Mouse (Mus musculus): ENCODE measurements around the gene Pou6f2.
A peak's percentile ranks its signal among the peaks of the same experiment; 100 is the strongest.

The Pou6f2 gene

DNA sequence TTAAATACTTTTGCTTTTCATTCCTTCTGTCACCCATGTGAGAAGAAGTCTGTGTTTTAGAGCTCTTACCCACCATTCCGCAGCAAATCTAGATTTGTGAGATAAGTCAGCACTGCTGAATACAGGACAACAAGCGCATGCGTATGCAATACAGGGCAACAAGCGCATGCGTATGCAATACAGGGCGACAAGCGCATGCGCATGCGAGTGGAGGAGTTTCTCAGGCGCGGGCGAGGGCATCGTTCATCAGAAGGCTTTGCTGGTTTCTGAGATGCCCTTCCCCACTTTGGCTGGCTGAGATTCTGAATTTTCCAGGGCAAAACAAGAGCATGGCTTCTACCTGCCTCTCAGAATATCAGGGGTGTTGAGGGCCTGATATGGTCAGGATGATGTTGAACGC lies 186.2 kb downstream of the Pou6f2 start:
- no peak for DNase-seq

DNA sequence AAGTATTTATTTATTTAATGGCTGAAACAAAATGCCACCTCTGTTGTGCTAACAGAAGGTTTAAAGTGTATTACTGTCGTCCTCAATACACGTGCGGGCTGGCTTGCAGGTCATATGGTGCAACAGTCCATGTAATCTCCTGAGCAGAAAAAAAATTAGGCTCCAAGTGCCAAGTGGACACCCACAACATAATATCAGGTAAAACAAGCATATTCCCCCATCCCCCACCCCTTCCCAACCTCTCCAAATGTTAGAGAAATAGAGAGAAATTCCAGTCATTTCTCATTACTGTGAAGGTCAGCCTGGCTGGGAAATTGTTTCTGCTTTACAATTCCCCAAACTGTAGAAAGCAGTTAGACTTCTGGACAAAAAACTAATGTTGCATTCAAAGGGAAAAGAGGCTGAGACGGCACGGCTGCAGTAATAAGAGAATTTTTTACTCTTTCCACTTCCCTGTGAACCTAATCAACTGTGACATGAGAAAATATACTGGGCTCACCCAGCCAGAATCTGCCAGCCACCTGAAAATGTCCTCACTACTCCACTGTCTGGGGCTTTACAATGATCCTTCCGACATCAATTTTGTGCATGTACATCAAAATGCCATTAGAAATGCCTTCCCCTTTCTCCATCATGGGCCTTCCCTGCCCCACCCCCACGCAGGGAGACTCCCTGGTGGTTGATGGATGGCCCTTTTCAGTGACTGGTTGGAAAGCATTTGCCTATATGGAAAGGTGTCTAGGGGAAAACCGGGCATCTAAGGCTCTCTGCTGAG lies 192.8 kb downstream of the Pou6f2 start:
- no peak for DNase-seq

DNA sequence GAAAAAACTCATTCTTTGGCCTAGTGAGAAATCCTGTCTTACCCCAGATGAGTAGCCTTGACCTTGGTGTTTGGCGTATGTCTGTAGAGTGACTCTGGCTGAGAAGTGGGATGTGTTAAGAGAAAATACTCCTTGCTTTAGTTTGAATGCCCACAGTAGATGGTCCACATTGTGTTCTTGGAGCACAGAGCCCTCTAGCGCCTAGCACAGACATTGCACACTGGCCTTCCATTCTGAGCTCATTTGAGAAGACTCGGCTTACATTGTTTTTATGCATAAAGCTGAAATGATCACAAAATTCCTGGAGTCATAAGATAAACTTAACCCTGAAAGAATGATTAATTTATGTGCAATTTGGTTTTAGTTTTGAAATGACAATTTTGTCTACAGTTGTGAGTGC lies 223.5 kb downstream of the Pou6f2 start:
- DNase-seq = peak; percentile 12

DNA sequence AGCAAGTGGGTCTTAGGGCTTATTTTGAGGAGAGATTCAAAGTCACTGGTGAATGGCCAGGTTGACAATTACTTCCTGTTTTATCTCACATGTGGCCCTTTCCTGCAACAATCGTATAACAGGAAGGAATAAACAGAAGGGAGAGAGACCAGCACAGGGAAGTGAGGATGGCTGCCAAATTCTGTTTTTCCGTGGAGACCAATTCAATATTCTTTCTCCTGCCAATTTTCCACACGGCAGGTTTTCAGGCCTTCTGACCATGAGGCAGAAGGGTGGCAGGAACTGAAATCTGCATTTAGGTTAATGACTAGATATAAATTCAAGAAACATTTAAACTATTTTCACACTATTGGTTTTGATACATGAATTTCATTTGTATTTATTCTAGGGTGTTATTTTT lies 224.5 kb downstream of the Pou6f2 start:
- DNase-seq = no peak

DNA sequence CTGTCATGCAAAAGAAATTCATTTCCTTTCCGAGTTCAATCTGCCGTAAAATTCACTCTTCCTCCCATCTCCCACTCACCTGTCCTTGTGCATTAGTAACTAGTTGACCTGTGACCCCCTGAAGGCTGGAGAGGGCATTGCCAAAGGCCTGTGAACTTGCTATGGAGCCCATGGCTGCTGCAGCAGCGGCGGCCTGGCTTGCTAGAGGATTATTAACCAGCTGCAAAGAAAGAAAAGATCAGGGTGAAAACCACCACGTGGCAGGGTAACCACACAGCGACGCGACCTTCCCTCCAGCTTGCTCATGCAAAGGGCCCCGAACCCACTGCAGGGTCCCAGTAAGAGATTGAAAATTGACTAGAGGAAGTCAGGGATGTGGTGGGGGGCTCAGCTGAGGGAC lies 225.2 kb downstream of the Pou6f2 start:
- peak; percentile 3 for DNase-seq

DNA sequence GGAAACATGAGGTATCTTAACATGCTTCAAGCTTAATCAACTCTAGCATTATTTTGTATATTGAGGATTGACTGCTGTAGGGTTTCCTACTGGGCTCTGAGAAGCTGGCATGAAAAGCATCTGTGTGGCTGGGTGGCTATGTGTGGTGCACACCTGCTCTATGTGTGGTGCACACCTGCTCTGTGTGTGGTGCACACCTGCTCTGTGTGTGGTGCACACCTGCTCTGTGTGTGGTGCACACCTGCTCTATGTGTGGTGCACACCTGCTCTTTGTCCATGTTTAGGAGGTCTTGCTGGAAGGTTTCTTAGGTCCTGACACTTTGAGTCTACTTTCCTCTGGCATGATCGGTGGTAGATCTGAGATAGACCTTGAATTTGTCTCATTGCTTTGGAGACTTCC lies 233.3 kb downstream of the Pou6f2 start:
- no peak for DNase-seq

DNA sequence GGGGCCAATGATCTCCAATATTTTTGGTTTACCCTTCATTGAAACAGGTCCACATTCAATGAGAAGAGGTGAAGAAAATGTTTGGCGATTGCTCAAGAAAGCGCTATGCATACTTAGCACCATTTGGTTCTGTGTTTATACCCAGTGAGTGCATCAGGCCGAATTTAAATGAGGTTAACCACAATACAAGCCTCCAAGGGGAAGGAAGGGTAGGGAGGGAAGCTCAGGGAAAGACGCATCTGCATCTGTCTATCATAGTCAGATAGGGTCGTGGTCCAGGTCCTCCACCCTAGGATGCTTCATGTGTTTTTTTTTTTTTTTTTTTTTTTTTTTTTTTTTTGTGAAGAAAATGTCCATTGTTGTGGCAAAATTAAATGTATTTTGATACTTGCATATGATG lies 236.9 kb downstream of the Pou6f2 start:
- DNase-seq = no peak

DNA sequence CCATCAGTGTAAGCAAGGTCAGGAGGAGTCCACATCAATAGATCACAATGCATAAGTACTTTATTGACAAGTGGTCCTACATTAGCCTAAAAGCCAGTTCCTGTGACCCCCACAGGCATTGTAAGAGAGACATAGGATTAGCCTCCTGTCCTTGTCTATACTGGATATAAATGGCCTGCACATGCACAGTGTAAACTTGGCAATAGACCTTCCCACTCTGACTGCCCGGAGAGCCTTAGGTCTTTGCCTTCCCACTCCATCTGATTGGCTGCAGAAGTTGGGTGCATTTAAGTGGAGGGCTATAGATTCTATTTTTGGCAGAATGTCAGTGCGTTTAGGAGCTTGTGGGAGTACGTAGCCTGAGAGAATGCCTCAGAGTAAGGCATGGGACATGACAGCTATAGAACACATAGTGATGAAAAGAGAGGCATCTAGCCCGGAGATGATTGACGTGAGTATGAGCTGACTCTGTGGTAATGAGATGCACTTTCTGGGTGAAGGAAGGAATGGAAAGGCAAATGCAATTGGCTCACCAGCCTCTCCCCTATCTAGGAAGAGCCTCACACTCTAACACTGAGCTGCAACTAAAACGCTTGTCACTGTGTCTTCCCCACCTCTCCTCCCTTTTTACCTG lies 243.4 kb downstream of the Pou6f2 start:
- DNase-seq = no peak

DNA sequence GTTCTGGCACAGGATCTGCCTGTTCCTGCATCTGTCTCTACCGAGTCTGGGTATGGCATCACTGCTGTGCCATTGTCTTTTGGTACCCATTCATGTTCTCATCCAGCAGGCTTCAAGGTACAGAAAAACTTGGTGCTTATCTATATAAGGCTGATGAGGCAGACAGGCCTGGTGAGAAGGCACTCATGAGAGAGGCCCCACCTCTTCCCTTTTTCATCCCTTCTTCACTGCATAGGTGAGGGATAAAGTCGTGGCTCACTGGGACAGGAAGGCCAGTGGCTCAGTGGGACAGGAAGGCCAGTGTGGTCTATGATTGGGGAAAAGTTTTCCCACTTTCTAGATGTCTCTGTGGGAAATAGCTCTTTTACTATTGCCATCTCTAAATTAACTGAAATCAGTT lies 263.8 kb downstream of the Pou6f2 start:
- DNase-seq = no peak

DNA sequence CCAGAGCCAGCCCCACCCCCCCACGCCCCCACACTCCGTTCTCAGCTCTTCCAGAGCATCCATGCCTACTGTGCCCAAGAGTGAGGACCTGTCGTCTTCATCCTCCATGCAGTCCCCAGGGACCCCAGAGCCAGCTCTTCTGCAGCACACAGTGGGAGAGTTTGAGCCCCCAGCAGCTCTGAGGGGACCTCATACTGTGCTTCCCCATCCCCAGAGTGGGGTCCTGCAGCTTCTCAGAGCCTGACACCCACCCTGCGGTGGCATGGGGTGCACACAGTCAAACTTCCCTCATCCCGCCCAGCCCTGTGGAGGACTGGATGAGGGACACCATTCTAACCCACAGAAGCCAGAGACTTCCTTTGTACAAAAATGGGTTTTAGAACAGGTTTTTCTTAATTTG lies 264.3 kb downstream of the Pou6f2 start:
- DNase-seq = no peak

DNA sequence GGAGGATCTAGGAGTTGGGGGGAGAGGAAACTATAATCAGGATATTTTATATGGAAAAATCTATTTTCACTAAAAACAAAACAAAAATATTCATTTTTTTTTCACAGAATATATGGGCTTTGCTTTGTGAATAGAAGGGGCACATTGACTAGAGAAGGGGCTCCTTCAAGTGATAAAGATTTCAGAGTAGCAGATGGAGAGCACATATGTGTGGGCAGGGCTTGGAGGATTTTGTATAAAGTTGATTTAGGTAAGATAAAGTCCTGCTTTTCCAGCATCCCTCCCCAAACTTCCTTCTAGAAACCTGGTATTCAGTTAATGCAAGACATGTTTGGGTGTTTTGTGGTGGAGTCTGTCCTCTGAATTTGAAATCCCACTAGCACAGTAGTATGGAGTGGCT lies 266.2 kb downstream of the Pou6f2 start:
- DNase-seq = no peak

DNA sequence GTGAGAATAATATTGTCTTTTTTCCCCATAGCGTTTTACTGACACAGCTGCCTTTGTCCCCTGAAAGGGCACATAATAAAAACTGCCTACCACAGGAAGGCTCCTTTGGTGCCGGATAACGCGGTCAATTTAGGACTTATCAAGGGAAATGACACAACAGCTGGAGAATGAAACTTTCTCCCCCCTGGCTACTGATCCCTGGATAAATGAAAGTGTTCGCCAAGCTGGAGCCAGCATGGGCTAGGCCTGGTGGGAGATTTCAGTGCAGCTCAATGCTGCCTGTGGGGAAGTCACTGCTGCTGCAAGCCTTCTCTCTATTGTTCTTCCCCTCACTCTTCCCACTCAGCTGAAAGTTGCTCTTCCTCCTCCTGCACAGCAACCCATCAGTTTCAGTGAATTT lies 267.8 kb downstream of the Pou6f2 start:
- DNase-seq = no peak

DNA sequence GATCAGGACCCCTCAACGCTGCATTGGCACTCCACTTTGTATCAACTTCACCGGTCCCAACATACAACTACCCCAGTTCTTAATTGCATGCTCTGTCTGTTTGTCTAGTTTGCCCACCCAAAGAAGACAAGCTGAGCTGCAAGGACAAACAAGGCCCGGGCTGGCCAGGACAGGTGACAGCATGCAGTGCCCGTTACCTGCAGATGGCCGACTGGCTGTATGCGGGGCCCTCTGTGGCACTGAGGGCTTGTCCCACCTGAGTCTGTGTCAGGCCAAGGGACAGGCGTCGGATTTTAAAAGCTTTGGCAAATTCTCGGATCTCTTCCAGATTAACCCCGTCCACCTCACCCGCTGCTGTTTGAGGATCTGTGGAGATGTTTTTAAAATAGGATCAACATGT lies 268.7 kb downstream of the Pou6f2 start:
- DNase-seq = no peak

DNA sequence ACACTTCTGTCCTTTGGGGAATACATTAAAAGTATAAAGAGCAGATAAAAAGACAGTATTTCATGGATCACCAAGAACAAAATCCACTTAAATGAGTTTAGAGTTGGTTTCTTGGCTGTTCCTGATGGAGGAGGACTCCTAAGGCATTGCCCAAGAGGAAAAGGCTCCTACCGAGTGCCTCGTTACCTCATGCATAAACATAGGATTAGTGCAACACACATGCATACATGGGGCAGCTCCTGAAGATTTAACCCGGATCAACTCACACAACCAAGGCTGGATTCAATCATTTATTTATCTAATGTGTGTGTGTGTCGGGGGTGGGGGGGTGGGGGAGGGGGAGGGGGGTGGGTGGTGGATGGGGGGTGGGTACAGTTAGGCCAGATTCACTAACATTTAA lies 269.4 kb downstream of the Pou6f2 start:
- DNase-seq = no peak

DNA sequence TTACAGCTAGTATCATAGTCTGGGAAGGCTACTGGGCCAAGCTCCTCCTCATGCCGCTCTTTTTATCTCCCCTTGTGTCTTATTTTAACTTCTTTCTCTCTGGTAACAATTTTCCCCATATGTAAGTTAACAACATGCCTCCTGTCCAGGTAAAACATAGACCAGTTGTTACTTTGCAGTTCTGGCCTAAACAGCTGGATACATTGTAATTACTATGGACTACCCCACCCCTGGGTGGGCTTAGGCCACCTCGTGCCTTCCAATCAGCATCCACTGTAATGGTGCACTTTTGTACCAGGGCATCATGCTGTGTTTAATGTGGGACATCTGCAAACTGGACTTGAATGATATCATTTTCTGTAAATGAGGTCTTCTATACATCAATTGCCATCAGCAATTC lies 271.4 kb downstream of the Pou6f2 start:
- no peak for DNase-seq

DNA sequence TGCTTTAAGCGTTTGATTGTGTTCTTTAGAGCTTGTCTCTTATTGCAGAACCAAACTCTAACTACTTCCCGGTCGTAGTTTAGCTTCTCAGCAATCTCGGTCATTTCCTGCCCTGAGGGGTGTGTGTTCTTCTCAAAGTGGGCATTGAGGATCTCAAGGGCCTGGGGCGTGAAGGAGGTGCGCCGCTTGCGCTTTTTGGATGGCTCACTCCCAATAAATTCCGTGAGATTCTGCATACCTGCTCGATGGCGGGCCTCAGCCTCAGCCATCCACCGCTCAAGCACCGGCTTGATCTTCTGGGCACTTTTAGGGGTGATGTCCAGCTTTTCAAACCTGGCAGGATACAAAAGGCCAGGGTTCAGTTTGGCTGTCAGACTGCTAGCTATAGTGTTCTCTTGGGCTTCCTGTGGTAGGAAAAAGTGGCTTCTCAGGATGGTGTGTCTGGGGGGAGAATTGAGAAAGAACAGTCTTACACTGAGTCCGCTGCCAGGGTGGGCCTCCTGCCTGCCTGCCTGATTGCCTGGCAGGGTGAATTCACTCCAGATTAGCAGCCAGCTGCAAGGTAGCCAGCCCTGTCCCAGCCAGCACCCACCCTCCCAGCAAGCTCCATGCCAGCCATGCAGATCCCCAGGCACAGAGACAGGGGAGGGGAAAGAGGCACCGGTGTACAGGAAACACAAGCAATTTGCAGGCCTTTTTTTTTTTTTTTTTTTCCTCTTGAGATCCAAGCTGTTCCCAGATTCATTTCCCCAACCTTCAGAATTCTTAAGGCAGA lies 272.1 kb downstream of the Pou6f2 start:
- no peak for DNase-seq

DNA sequence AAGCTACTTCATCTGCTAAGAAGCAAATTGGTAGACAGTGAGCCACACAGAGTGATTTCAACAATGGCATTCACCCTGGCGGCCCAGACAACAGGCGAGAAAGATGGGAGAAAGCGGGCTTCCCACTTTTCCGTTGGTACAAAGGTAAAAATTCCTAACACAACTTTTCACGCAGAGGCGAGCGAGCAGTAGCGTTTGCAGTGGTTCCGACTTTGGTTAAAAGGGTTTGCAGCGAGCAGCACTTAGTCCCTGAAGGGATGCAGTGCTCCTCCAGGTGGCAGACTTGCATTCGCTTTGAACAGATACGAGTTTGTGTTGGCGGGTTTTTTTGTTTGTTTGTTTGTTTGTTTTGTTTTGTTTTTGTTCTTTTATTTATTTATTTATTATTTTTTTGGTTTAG lies 273.1 kb downstream of the Pou6f2 start:
- DNase-seq = peak; percentile 33

DNA sequence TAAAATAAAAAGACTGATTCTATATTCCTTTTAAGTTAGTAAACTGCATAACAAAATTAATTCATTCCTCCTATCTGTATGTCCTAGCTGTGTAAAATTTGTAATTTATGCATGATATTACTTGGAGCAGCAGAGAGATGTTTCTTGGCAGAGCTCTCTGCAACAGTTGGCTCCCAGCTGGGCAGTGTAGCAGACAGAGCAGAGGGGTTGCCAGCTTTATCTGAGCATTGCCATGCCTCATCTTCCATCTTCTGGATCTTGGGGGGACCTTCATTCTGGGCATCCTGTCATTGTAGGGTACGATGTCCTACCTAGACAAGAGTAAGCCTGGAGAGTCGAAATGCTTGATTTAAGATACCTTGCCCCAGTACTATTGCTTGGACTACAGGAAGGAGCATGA lies 277.1 kb downstream of the Pou6f2 start:
- DNase-seq = no peak

DNA sequence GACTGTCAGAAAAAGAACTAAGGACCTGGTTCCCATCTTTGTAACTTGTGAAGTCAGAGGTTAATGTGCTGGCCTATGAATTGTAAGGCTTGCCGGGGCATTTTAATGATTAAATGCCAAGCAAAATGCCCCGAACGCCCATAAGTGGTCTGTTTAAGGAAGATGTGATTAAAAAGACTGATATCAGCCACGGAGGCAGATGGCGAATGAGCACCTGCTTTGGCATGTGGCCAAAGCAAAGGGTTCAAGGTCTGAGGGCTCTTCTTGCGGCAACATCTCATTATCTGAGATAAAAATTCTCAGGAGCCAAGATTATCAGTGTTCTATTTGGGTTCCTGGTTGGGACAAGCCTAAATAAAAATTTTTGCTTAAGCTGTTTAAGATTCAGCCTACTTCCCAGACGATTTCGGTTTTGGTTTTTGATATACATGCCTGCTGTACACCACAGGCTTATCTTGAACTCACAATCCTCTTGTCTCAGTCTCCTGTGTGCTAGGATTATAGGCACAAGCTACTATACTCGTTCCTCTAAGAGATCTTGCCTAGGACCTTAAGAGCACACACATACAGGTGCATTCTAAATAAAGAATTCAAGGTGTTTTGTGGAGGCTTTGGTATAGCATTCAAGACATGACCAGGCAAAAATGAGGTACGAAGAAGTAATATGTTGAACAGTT lies 315.9 kb downstream of the Pou6f2 start:
- DNase-seq = no peak
